Mouse (Mus musculus) myocyte (in vitro differentiated cells): ENCODE results near the gene Ltbp1. TPM values are rescaled to one million over a fixed set of nuclear protein-coding genes. Genes with fewer than 3 reads are reported as not detected.

Source experiments
- H3K27me3 ChIP-seq: one replicate; pipeline ENCODE4 v1.6.1; 2011; ENCODE audit not compliant: control insufficient read depth, insufficient read depth, insufficient read length
- H3K36me3 ChIP-seq: one replicate; pipeline ENCODE4 v1.6.1; 2011; ENCODE audit not compliant: control insufficient read depth, insufficient read depth
- H3K4me2 ChIP-seq: one replicate; pipeline ENCODE4 v1.6.1; 2011; ENCODE audit warnings: low read depth, control low read depth
- H3K4me3 ChIP-seq: one replicate; pipeline ENCODE4 v1.5.1; 2011; ENCODE audit warnings: mild to moderate bottlenecking, control low read depth, moderate library complexity
- H3K79me2 ChIP-seq: one replicate; pipeline ENCODE4 v1.6.1; 2011; ENCODE audit not compliant: control insufficient read depth, insufficient read depth
- H3ac ChIP-seq: one replicate; pipeline ENCODE4 v1.6.1; 2011; ENCODE audit not compliant: control insufficient read depth, insufficient read length
- CEBPB ChIP-seq: IDR thresholded peaks from 2 replicates; pipeline ENCODE4 v1.6.1; 2011; ENCODE audit warnings: mild to moderate bottlenecking, moderate library complexity; ENCODE audit not compliant: poor library complexity, insufficient read depth, severe bottlenecking
- E2F4 ChIP-seq: IDR thresholded peaks from one replicate; pipeline ENCODE4 v1.6.1; 2011; ENCODE audit warnings: mild to moderate bottlenecking, control low read depth, moderate library complexity; ENCODE audit not compliant: insufficient read depth
- MAX ChIP-seq: IDR thresholded peaks from one replicate; pipeline ENCODE4 v1.6.1; 2011; ENCODE audit warnings: low read depth, mild to moderate bottlenecking, control low read depth
- MYOD1 ChIP-seq, 3 experiments: IDR thresholded peaks; one replicate each; pipeline ENCODE4 v1.6.1; 2011; ENCODE audit warnings: control low read depth in 2 of 3, low read depth in 2 of 3, mild to moderate bottlenecking in 2 of 3, moderate library complexity in 1 of 3; ENCODE audit not compliant: insufficient read length in 2 of 3, control insufficient read depth in 1 of 3
- MYOG ChIP-seq, 3 experiments: IDR thresholded peaks; one replicate each; pipeline ENCODE4 v1.6.1; 2011; ENCODE audit warnings: control low read depth in 2 of 3, low read depth in 2 of 3, mild to moderate bottlenecking in 2 of 3; ENCODE audit not compliant: insufficient read length in 2 of 3, control insufficient read depth in 1 of 3, insufficient read depth in 1 of 3
- POLR2A ChIP-seq: IDR thresholded peaks from one replicate; pipeline ENCODE4 v1.6.1; 2011; ENCODE audit warnings: low read depth, mild to moderate bottlenecking, control low read depth, moderate library complexity; ENCODE audit not compliant: insufficient read length
- POLR2AphosphoS2 ChIP-seq: IDR thresholded peaks from one replicate; pipeline ENCODE4 v1.6.1; 2011; ENCODE audit warnings: low read depth, control low read depth; ENCODE audit not compliant: insufficient read length
- REST ChIP-seq: IDR thresholded peaks from one replicate; pipeline ENCODE4 v1.6.1; 2011; ENCODE audit warnings: mild to moderate bottlenecking, control low read depth, moderate library complexity; ENCODE audit not compliant: insufficient read depth, insufficient read length
- SRF ChIP-seq: IDR thresholded peaks from one replicate; pipeline ENCODE4 v1.6.1; 2011; ENCODE audit warnings: low read depth; ENCODE audit not compliant: control insufficient read depth, insufficient read length
- TCF12 ChIP-seq: IDR thresholded peaks from one replicate; pipeline ENCODE4 v1.6.1; 2011; ENCODE audit warnings: mild to moderate bottlenecking, control low read depth; ENCODE audit not compliant: poor library complexity, insufficient read depth, severe bottlenecking
- TCF3 ChIP-seq: IDR thresholded peaks from one replicate; pipeline ENCODE4 v1.6.1; 2011; ENCODE audit warnings: low read depth, control low read depth; ENCODE audit not compliant: insufficient read length
- USF1 ChIP-seq: IDR thresholded peaks from one replicate; pipeline ENCODE4 v1.6.1; 2011; ENCODE audit warnings: low read depth, mild to moderate bottlenecking, control low read depth, moderate library complexity
- polyA plus RNA-seq: library from polyadenylated mRNA; unstranded; fragments of >200 nt; fragmentation: generic; extraction: Trizol; gene quantifications from one replicate; pipeline ENCODE4 v1.2.1, GENCODE M21; 2012; ENCODE audit warnings: missing spikeins

Ltbp1 gene
- polyA plus RNA-seq, 1 experiment, result 19.4 TPM

DNA sequence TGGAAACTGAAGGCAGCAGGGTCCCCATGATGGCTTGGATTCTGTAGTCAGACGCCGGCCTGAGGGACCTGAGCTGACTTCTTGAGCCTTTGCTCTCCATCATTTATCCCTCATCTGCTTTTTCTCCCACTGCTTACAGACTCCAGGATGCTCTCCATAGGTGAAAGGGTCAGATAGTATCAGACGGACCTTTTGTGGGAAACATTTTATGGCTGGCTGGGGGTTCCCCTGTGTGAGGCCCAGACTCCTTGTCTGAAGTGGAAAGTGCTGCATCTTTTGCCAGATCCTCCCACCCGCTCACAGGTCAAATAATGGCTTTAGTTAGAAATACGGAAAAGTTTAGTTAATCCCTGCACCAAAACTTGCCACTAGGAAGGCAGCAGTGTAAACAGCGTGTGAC lies 138.6 kb downstream of the Ltbp1 start:
- no peaks in the 10 kb centered on the region for H3K36me3 ChIP-seq
- no peak overlapping the region for H3K4me3 ChIP-seq
- TF ChIP-seq MYOG (IDR thresholded peaks at IDR 0.05; ENCODE audit: control insufficient read depth in 1 of 3, insufficient read depth in 1 of 3, insufficient read length in 2 of 3, low read depth in 2 of 3), result no peak
- H3K4me2 ChIP-seq, result no peak overlapping the region
- H3ac ChIP-seq, result no peak overlapping the region
- H3K27me3 ChIP-seq, result no peaks in the 10 kb centered on the region
- no peaks in the 10 kb centered on the region for H3K79me2 ChIP-seq

DNA sequence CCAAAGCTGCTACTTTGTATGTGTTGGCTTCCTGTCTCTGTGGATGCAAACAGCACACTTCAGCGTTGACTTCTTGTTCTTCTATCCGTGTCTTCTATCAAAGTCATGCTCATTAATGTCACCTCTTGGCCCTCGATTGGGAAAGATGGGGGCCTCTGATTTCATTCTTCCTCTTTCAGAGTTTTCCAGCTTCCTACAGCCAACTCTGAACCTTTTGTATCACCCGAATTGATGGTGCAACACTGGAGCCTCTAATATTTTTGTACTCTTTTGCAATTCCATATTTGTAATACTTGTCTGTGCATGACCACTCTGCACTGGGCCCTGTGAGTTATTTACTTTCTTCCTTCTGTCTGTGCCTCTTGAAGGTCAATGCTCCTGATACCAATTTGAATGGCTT lies 141.8 kb downstream of the Ltbp1 start:
- H3K4me2 ChIP-seq, result no peak overlapping the region
- H3K27me3 ChIP-seq, result no peaks in the 10 kb centered on the region
- H3K4me3 ChIP-seq, result no peak overlapping the region
- no peak overlapping the region for H3ac ChIP-seq
- no peaks in the 10 kb centered on the region for H3K36me3 ChIP-seq
- TF ChIP-seq MAX (no peak), SRF (no peak), E2F4 (no peak), MYOD1 (IDR thresholded peaks at IDR 0.05; ENCODE audit: control insufficient read depth in 1 of 3, insufficient read length in 2 of 3, low read depth in 2 of 3) (no peak), POLR2AphosphoS2 (no peak), CEBPB (no peak)
- no peaks in the 10 kb centered on the region for H3K79me2 ChIP-seq

DNA sequence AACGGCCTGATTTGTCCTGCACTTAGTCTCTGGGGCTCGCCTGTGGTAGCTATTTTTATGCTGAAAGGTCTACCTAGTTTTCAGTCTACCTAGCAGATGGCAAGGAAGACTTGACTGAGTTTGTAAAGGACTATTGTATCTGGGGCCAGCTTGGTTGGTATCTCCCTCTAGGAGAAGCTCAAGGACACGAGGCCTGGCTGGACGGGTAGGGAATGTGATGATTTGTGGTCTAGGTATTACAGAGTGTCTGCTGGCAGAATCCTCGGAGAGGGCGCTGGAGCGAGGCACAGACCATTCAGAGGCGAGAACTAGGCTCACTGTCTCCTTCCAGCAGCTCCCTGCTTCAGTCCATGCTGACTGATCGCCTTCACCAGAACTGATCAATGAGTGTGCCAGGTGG lies 146.4 kb downstream of the Ltbp1 start:
- no peak overlapping the region for H3K4me2 ChIP-seq

DNA sequence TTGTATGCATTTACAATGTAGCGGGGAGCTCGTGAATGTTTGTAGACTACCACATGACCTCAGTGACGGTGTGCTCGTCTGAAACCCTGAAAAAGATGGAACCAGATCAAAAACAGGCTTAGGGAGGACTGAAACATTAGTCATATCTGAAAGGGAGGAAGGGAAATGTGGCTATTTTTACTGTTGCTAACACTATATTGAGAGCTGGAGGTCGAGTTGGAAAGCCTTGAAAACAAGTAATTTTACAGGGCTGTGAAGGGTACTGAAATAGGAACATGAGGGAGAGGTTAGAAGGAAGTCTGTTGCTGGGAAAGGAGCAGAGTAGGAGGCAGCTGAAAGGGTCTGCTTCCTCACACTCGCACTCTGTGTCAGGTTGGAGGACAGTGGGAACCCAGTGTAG lies 147.7 kb downstream of the Ltbp1 start:
- TF ChIP-seq USF1, result no peak
- TF ChIP-seq CEBPB, result no peak
- no peak for TF ChIP-seq POLR2A
- TF ChIP-seq REST, result no peak
- no peak for TF ChIP-seq MYOD1 (IDR thresholded peaks at IDR 0.05; ENCODE audit: control insufficient read depth in 1 of 3, insufficient read length in 2 of 3, low read depth in 2 of 3)
- no peak for TF ChIP-seq SRF
- no peak for TF ChIP-seq MAX
- TF ChIP-seq POLR2AphosphoS2, result no peak
- no peak for TF ChIP-seq E2F4
- TF ChIP-seq TCF12, result no peak
- no peak for TF ChIP-seq TCF3
- TF ChIP-seq MYOG (IDR thresholded peaks at IDR 0.05; ENCODE audit: control insufficient read depth in 1 of 3, insufficient read depth in 1 of 3, insufficient read length in 2 of 3, low read depth in 2 of 3), result no peak
- Histone ChIP-seq H3K4me2 (no peak overlapping the region), H3K27me3 (no peaks in the 10 kb centered on the region), H3ac (no peak overlapping the region), H3K36me3 (no peaks in the 10 kb centered on the region), H3K79me2 (no peaks in the 10 kb centered on the region), H3K4me3 (no peak overlapping the region)

More for the DNA sequence above, 146.4 kb downstream of the Ltbp1 start:
- Histone ChIP-seq H3K79me2 (no peaks in the 10 kb centered on the region), H3ac (no peak overlapping the region), H3K27me3 (no peaks in the 10 kb centered on the region), H3K4me3 (no peak overlapping the region), H3K36me3 (no peaks in the 10 kb centered on the region)
- TF ChIP-seq SRF, result no peak
- no peak for TF ChIP-seq MAX
- no peak for TF ChIP-seq E2F4
- TF ChIP-seq USF1, result no peak
- no peak for TF ChIP-seq CEBPB
- TF ChIP-seq TCF12, result no peak
- no peak for TF ChIP-seq REST
- no peak for TF ChIP-seq POLR2A
- no peak for TF ChIP-seq TCF3
- TF ChIP-seq MYOG (IDR thresholded peaks at IDR 0.05; ENCODE audit: control insufficient read depth in 1 of 3, insufficient read depth in 1 of 3, insufficient read length in 2 of 3, low read depth in 2 of 3), result no peak
- no peak for TF ChIP-seq POLR2AphosphoS2
- no peak for TF ChIP-seq MYOD1 (IDR thresholded peaks at IDR 0.05; ENCODE audit: control insufficient read depth in 1 of 3, insufficient read length in 2 of 3, low read depth in 2 of 3)

DNA sequence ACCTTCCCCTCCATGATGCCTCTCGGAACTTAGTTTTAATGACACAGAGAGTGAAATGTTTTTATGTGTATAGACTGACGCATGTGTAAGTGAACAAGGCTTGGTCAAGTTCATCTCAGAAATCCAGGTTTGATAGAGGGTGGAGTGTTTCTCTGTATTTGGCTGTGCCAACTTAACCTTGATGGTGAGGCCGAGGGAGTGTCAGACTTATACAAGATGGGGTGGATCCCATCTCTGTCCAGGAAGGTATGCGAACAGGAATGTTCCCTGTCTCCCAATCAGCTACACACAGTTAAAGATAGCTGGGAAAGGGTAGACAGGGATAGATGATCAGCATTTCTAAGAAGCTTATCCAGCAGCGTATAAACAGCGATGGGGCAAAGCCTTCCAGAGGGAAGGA lies 153.0 kb downstream of the Ltbp1 start:
- TF ChIP-seq USF1 (no peak), MAX (no peak), SRF (no peak), MYOG (IDR thresholded peaks at IDR 0.05; ENCODE audit: control insufficient read depth in 1 of 3, insufficient read depth in 1 of 3, insufficient read length in 2 of 3, low read depth in 2 of 3) (no peak), MYOD1 (IDR thresholded peaks at IDR 0.05; ENCODE audit: control insufficient read depth in 1 of 3, insufficient read length in 2 of 3, low read depth in 2 of 3) (no peak), CEBPB (no peak), TCF12 (no peak), POLR2AphosphoS2 (no peak), E2F4 (no peak), TCF3 (no peak), POLR2A (no peak), REST (no peak)
- Histone ChIP-seq H3K27me3 (no peaks in the 10 kb centered on the region), H3K4me2 (no peak overlapping the region), H3K79me2 (no peaks in the 10 kb centered on the region), H3K36me3 (no peaks in the 10 kb centered on the region), H3K4me3 (no peak overlapping the region), H3ac (no peak overlapping the region)
